ENCODE assay signal across 20 mouse cellular contexts in genomic region chrX:11250155-11250554, GRCm38 (mm10). TPM values are rescaled to one million over a fixed set of nuclear protein-coding genes. Genes with fewer than 3 reads are reported as not detected.
A peak's percentile ranks its signal among the peaks of the same experiment; 100 is the strongest.
DNase-seq lines count a peak whose midpoint lies in the region; ATAC-seq lines count a peak whose summit lies in the region.
"Had no signal": no experiment of that assay in that cellular context is flagged by ENCODE, and none has a peak within 500 bp of the region (broad histone marks: within the 10 kb centered on the region; RNA-seq: fewer than 3 reads in every experiment).

No protein-coding gene starts in this region.

- WGBS in neural tube, embryonic 12.5 days: 31% methylated on average over 12 of the region's 12 CpGs

- ATAC-seq in neural tube, embryonic 12.5 days (ENCODE audit: low FRiP score, low read depth): no peak
- ATAC-seq: intestine, embryonic 16.5 days had no signal

- H3K4me2 ChIP-seq in neural tube, embryonic 12.5 days (replicated peaks): 0 out of 2 replicates have a peak overlapping the region, but pooled peaks have one; percentile 3

- no peaks in the 10 kb centered on the region for H3K36me3 ChIP-seq in neural tube, embryonic 12.5 days

- H3K27ac ChIP-seq in neural tube, embryonic 12.5 days: no peak overlapping the region

- no peaks in the 10 kb centered on the region for H3K27me3 ChIP-seq in neural tube, embryonic 12.5 days (replicated peaks)

- peak; percentile 18 for DNase-seq in embryo, embryonic 10.5 days (ENCODE audit: low spot score)
- no peak for DNase-seq in embryo, embryonic 10 days (ENCODE audit: low spot score)
- peak; percentile 12 to 44 for DNase-seq in kidney, postnatal 4 days
- no peak for DNase-seq in kidney, adult 18-20 months
- peak; percentile 18 for DNase-seq in brain, embryonic 18.5 days (ENCODE audit: low read depth, low spot score)
- no peak for DNase-seq in adrenal gland, adult 18-20 months (ENCODE audit: low spot score in 2 of 2)
- DNase-seq in cerebellum, postnatal 4 days (ENCODE audit: low spot score in 2 of 2): no peak
- DNase-seq: adrenal gland, postnatal 36 days; cerebellum, postnatal 25 days; gastrocnemius, postnatal 25 days; heart, postnatal 14 days; layer of hippocampus, postnatal 36 days; lung, adult 2 months; right cerebral cortex, postnatal 4 days; thymus, postnatal 14 days had no signal

- H3K9ac ChIP-seq in neural tube, embryonic 12.5 days: no peak overlapping the region

- H3K9me3 ChIP-seq in neural tube, embryonic 12.5 days: no peaks in the 10 kb centered on the region

- no peaks in the 10 kb centered on the region for H3K4me1 ChIP-seq in neural tube, embryonic 12.5 days

- H3K4me3 ChIP-seq in neural tube, embryonic 12.5 days: no peak overlapping the region

RNA-seq across cellular contexts. Expression of gene H2al1a, which starts 48.9 kb away (rescaled TPM):
- not detected in 2 replicates for polyA plus RNA-seq in neural tube, embryonic 12.5 days (2016; fragmentation: Nextera tagmentation; extraction: Ambion mirVana)
- total RNA-seq in adrenal gland, adult 18-20 months (2021): not detected
- total RNA-seq: adrenal gland, postnatal 36 days; gastrocnemius, postnatal 25 days; heart, postnatal 14 days; layer of hippocampus, postnatal 36 days; left cerebral cortex, postnatal 36 days; liver, adult 2 months had no signal
- polyA plus RNA-seq: frontal cortex, adult 2 months; intestine, embryonic 16.5 days; liver, adult 2 months; lung, adult 2 months had no signal

RNA-seq across cellular contexts. Expression of gene H2al1b, which starts 52.1 kb away (rescaled TPM):
- not detected in 2 replicates for polyA plus RNA-seq in neural tube, embryonic 12.5 days (2016; fragmentation: Nextera tagmentation; extraction: Ambion mirVana)
- not detected for total RNA-seq in adrenal gland, adult 18-20 months (2021)
- total RNA-seq: adrenal gland, postnatal 36 days; gastrocnemius, postnatal 25 days; heart, postnatal 14 days; layer of hippocampus, postnatal 36 days; left cerebral cortex, postnatal 36 days; liver, adult 2 months had no signal
- polyA plus RNA-seq: frontal cortex, adult 2 months; intestine, embryonic 16.5 days; liver, adult 2 months; lung, adult 2 months had no signal

RNA-seq across cellular contexts. Expression of gene H2al1c, which starts 55.3 kb away (rescaled TPM):
- not detected in 2 replicates for polyA plus RNA-seq in neural tube, embryonic 12.5 days (2016; fragmentation: Nextera tagmentation; extraction: Ambion mirVana)
- not detected for total RNA-seq in adrenal gland, adult 18-20 months (2021)
- total RNA-seq: adrenal gland, postnatal 36 days; gastrocnemius, postnatal 25 days; heart, postnatal 14 days; layer of hippocampus, postnatal 36 days; left cerebral cortex, postnatal 36 days; liver, adult 2 months had no signal
- polyA plus RNA-seq: frontal cortex, adult 2 months; intestine, embryonic 16.5 days; liver, adult 2 months; lung, adult 2 months had no signal

RNA-seq across cellular contexts. Expression of gene H2al1d, which starts 58.5 kb away (rescaled TPM):
- polyA plus RNA-seq in neural tube, embryonic 12.5 days (2016; fragmentation: Nextera tagmentation; extraction: Ambion mirVana): not detected in 2 replicates
- not detected for total RNA-seq in adrenal gland, adult 18-20 months (2021)
- total RNA-seq: adrenal gland, postnatal 36 days; gastrocnemius, postnatal 25 days; heart, postnatal 14 days; layer of hippocampus, postnatal 36 days; left cerebral cortex, postnatal 36 days; liver, adult 2 months had no signal
- polyA plus RNA-seq: frontal cortex, adult 2 months; intestine, embryonic 16.5 days; liver, adult 2 months; lung, adult 2 months had no signal

Comparison
In these comparisons a context has a peak if more than half of its experiments do, and no peak if none do; other contexts are left out.
1. DNase-seq: peak in embryo, embryonic 10.5 days (single experiment), kidney, postnatal 4 days (2 of 2) and brain, embryonic 18.5 days (single experiment); none in embryo, embryonic 10 days (single experiment), kidney, adult 18-20 months (single experiment), adrenal gland, adult 18-20 months (0 of 2) and cerebellum, postnatal 4 days (0 of 2).